Mouse (Mus musculus) lung, postnatal 0 days (tissue): Measurements from ENCODE around the gene Lrrk1.

Experiments
- CTCF ChIP-seq: IDR thresholded peaks from 2 replicates; pipeline ENCODE4 v1.5.1; 2016; ENCODE audit warnings: antibody characterized with exemption, mild to moderate bottlenecking
- EP300 ChIP-seq: IDR thresholded peaks from 2 replicates; pipeline ENCODE4 v1.6.1; 2016; ENCODE audit warnings: antibody characterized with exemption, mild to moderate bottlenecking, control low read depth

GRCm38 (mm10) chr7:66375736-66376135 lies 12.4 kb downstream of the Lrrk1 start:
- no peak for TF ChIP-seq CTCF
- no peak for TF ChIP-seq EP300
